Mouse (Mus musculus): ENCODE measurements at regions not wholly inside any gene's neighbourhood (a gene's known extent, or its start where the extent isn't known, plus 50 kb on each side); places are given as distances from the start of the nearest gene placed in this dataset.

- TF ChIP-seq POLR2A (IDR thresholded peaks at IDR 0.05; ENCODE audit: borderline replicate concordance, control insufficient read depth, low read depth, low read length) (no peak), CTCF (IDR thresholded peaks at IDR 0.05; ENCODE audit: control insufficient read depth, insufficient read depth, low read length) (no peak)
Observed at GRCm38 (mm10) chr9:84323145-84323544, 398.2 kb downstream of the Bckdhb start.
